Mouse (Mus musculus) hindbrain, embryonic 13.5 days (tissue): ENCODE measurements at regions not wholly inside any gene's neighbourhood (a gene's known extent, or its start where the extent isn't known, plus 50 kb on each side); places are given as distances from the start of the nearest gene placed in this dataset.
"Not testable (repeated sequence)": the region's sequence is repeated elsewhere in the genome, so short reads cannot be mapped to it uniquely, and the experiment has no call there.

Source experiments
- ATAC-seq: fragments of 200-750 bp; cut with Nextera tagmentation; 2 replicates; pipeline ENCODE4 v1.8.0; 2017; ENCODE audit warnings: moderate TSS enrichment; ENCODE audit not compliant: low FRiP score
- H3K27ac ChIP-seq: fragments of 300-500 bp; sonication (generic); 2 replicates; pipeline ENCODE4 v1.5.1; 2015; ENCODE audit warnings: inconsistent platforms, mild to moderate bottlenecking, moderate library complexity
- H3K27me3 ChIP-seq: fragments of 300-500 bp; sonication (generic); 2 replicates; pipeline ENCODE4 v1.6.1; 2015; ENCODE audit warnings: mild to moderate bottlenecking, inconsistent platforms
- H3K36me3 ChIP-seq: fragments of 300-500 bp; sonication (generic); 2 replicates; pipeline ENCODE4 v1.6.1; 2015; ENCODE audit warnings: mild to moderate bottlenecking, inconsistent platforms
- H3K4me1 ChIP-seq: fragments of 300-500 bp; sonication (generic); replicated peaks from 2 replicates; pipeline ENCODE4 v1.6.1; 2015; ENCODE audit warnings: inconsistent platforms
- H3K4me2 ChIP-seq: fragments of 300-500 bp; sonication (generic); 2 replicates; pipeline ENCODE4 v1.6.1; 2015; ENCODE audit warnings: inconsistent platforms, mild to moderate bottlenecking, moderate library complexity
- H3K4me3 ChIP-seq: fragments of 300-500 bp; sonication (generic); 2 replicates; pipeline ENCODE4 v1.5.1; 2015; ENCODE audit warnings: mild to moderate bottlenecking, inconsistent platforms
- H3K9ac ChIP-seq: fragments of 300-500 bp; sonication (generic); 2 replicates; pipeline ENCODE4 v1.6.1; 2015; ENCODE audit warnings: mild to moderate bottlenecking, inconsistent platforms
- H3K9me3 ChIP-seq: fragments of 300-500 bp; sonication (generic); 2 replicates; pipeline ENCODE4 v1.6.1; 2016; ENCODE audit warnings: inconsistent platforms
- WGBS: fragments of 180-500 bp; shearing (Covaris S2); methylation state at CpG from one replicate; pipeline ENCODE4 v1.1.7; 2015; 5-methylcytosine and 5-hydroxymethylcytosine counted together

GRCm38 (mm10) chr13:87649289-87649688 is 1172.0 kb upstream of the Edil3 start:
- Histone ChIP-seq H3K4me1 (no peaks in the 10 kb centered on the region), H3K4me3 (no peak overlapping the region), H3K9me3 (no peaks in the 10 kb centered on the region), H3K27ac (no peak overlapping the region), H3K9ac (no peak overlapping the region), H3K36me3 (no peaks in the 10 kb centered on the region), H3K4me2 (no peak overlapping the region), H3K27me3 (no peaks in the 10 kb centered on the region)
- peak; percentile 74 for ATAC-seq
- 60% methylated on average over 2 of the region's 2 CpGs for WGBS

GRCm38 (mm10) chr13:87672461-87672860 is 1148.8 kb upstream of the Edil3 start:
- 93% methylated on average over 4 of the region's 4 CpGs for WGBS
- not testable (repeated sequence) for H3K9me3 ChIP-seq, H3K4me3 ChIP-seq, H3K9ac ChIP-seq, ATAC-seq, H3K27me3 ChIP-seq, H3K36me3 ChIP-seq, H3K4me2 ChIP-seq, H3K4me1 ChIP-seq, H3K27ac ChIP-seq

- Histone ChIP-seq H3K27me3 (no peaks in the 10 kb centered on the region), H3K4me1 (no peaks in the 10 kb centered on the region), H3K4me3 (no peak overlapping the region), H3K9me3 (no peaks in the 10 kb centered on the region), H3K27ac (no peak overlapping the region), H3K4me2 (no peak overlapping the region), H3K36me3 (no peaks in the 10 kb centered on the region), H3K9ac (no peak overlapping the region)
- ATAC-seq, result no peak
Observed at GRCm38 (mm10) chr13:87678917-87679316, 1142.4 kb upstream of the Edil3 start.
